Mouse (Mus musculus): Measurements from ENCODE around the gene Prkg2. TPM values are rescaled to one million over a fixed set of nuclear protein-coding genes. Genes with fewer than 3 reads are reported as not detected.

Gene Prkg2
- total RNA-seq, 2 experiments from 2014 or later = 0.48 to 1.2 TPM

DNA sequence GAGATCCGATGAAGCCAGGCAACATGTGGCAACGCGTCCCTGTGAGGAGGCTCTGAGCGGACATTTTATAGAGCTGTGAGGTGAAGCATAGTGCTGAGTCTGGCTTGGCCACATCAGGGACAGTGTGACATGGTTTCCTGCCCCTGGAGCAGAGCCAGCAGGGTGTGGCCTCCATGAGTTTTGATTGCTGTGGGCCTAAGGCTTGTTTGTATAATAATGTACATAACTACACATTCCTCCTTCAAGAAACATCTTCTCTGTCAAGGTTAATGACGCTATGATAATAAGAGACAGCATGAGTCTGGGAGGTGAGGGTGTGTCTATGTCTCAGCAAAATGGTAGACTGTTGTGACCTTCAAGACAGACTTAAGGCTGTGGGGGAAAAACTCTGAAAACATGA lies 118.4 kb downstream of the Prkg2 start:
- no peak for DNase-seq (ENCODE audit: low spot score)

DNA sequence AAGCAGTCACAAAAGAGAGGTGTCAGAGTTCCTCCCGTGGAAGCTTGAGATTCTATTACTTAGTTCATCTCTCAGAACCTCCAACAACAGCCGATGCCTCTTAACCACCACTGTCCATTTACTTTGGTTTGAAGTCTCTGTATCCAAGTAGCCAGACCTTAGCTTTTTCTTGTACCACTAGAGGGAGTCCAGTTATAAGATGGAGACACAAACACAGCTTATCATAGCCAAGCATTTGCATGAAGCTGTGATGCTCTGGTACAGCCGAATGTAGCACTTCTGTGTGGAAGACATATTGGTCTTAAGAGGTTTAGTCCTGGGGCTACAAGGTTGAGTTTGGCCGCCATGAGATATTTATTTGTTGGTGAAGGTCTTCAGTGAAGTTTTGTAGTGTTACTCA lies 134.8 kb downstream of the Prkg2 start:
- DNase-seq (ENCODE audit: low spot score) = no peak

DNA sequence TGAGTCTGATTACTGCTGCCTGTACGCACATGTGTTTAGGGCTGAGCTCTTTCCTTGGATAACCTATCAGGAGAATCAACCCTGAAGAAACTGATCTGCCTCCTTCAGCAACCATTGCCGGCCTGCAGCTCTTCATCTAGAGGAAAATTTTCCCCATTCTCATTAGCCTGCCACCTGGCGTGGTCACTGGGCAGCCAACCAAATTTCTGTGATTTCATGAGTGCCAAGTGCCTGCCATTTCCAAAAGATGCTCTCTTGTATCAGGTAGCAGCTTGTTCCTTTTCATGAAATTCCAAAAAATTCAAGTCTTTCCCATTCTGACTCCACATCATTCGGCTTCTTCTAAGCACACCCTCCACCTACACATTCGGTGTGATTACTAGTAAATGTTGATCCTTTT lies 136.2 kb downstream of the Prkg2 start:
- DNase-seq (ENCODE audit: low spot score) = no peak

DNA sequence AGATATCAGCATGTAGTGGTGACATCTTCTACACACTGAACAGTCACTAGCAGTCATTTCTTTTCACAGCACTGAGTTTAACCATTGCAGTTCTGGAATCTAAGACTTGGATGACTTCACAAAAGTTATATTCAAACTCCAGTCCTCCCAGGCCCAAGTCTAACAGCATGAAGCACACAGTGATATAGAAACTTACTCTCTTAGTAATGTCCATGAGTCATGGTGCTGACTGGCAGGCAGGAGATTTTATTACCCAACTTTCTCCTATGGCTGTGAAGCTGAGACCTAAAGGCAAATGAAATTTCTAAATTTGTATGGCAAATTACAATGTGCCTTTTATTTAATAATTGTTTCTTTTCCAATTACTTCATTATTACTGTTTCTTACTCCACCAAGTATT lies 139.2 kb downstream of the Prkg2 start:
- DNase-seq (ENCODE audit: low spot score) = no peak

DNA sequence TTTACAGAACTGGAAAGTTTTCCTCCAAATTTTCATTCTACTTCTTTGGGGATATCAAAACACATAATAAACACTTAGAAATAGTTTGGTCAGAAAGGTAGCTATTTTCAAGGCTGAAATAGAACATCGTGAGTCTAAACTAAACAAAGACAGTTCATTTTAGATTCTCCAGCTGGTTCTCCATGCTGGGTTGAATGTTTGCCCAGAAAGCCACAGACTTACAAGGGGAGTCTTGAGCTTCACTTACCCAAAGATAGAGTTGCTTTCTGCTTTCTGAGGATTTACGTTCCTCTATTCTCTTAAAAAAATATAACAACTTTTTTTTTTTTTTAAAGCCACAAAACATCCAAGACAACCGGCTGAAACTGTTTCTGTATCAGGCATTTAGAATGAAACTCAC lies 142.9 kb downstream of the Prkg2 start:
- DNase-seq (ENCODE audit: low spot score) = no peak

GRCm38 (mm10) chr5:98890544-98891050 lies 146.6 kb downstream of the Prkg2 start:
- no peak for DNase-seq (ENCODE audit: low spot score)

DNA sequence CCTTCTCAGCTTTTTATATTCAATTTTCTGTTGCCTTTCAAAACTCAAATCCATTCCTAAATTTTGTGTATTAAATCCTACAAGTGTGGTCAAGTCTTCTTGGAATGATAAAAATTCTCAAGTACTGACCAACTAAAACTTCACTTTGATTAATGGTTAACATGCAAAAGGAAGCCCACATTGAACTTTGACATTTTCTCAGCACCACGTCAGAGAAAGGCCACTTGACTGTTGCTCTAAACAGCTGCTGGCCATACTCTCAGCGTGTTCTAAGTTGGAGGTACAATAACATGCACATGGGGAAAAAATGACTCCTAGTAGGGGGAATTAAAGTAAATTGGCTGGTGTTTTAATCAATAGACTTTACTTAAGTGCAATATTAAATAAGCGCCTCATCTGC lies 155.1 kb downstream of the Prkg2 start:
- no peak for DNase-seq (ENCODE audit: low spot score)

Other genes starting within 250 kb of the Prkg2 start
- gene Bmp3, start 182.9 kb downstream of the Prkg2 start, total RNA-seq (2021) = 1 to 10 TPM in 1 of 2 experiments, under 1 TPM in 1; 0.21 to 1.1 TPM